Mouse (Mus musculus) left cerebral cortex, postnatal 14 days (tissue): ENCODE data around the gene Pclaf. TPM values are rescaled to one million over a fixed set of nuclear protein-coding genes. Genes with fewer than 3 reads are reported as not detected.

Experiments used
- DNase-seq, 2 experiments: peaks; one replicate each; pipeline ENCODE4 v3.0.0; 2021 to 2022; ENCODE audit warnings: low spot score in 2 of 2, mixed read lengths in 1 of 2
- intact Hi-C: fragments of 180-260 bp; cut with DNase I; formaldehyde crosslinking; loops from one replicate; pipeline ENCODE4 v1.15.1; 2025
- long read RNA-seq, 2 experiments: library from polyadenylated mRNA; stranded (forward); transcript quantifications; one replicate each; pipeline ENCODE4 v2.0.0; 2021
- total RNA-seq, 2 experiments: library from RNA; stranded (reverse); gene quantifications; 2 replicates each; pipeline ENCODE4 v1.2.3; 2021

Pclaf gene
- 1 to 10 TPM in 1 of 2 experiments, under 1 TPM in 1; 0.66 to 1.2 TPM for total RNA-seq
- long read RNA-seq, experiment 1: 0 reads
- long read RNA-seq, experiment 2, partial matches to known transcripts: 0 of 5 reads
- long read RNA-seq, experiment 2, other reads (novel, unspliced or antisense): 0 of 5 reads

GRCm38 (mm10) chr9:65890143-65890628 is at the start of gene Pclaf:
Gene Pclaf (plus strand): TSS chr9:65890237.
- intact Hi-C loops: no loop called here
- DNase-seq: peak; percentile 54 to 68

- intact Hi-C loops: loop anchor here (5.0 kb wide), 1 partner anchor 167 kb away; no protein-coding TSS in a partner anchor
- DNase-seq: no peak
These were observed 45.4 kb upstream of the Pclaf start for GRCm38 (mm10) chr9:65844421-65845165.

- intact Hi-C loops: loop anchor here (5.0 kb wide), 1 partner anchor 171 kb away; no protein-coding TSS in a partner anchor
- DNase-seq: no peak
These were observed 41.9 kb upstream of the Pclaf start for GRCm38 (mm10) chr9:65848154-65848553.

GRCm38 (mm10) chr9:65850203-65850602 is 39.8 kb upstream of the Pclaf start:
- intact Hi-C loops: loop anchor here (2.0 to 5.0 kb wide), 2 partner anchors 155 to 248 kb away; no protein-coding TSS in a partner anchor
- no peak for DNase-seq

DNA sequence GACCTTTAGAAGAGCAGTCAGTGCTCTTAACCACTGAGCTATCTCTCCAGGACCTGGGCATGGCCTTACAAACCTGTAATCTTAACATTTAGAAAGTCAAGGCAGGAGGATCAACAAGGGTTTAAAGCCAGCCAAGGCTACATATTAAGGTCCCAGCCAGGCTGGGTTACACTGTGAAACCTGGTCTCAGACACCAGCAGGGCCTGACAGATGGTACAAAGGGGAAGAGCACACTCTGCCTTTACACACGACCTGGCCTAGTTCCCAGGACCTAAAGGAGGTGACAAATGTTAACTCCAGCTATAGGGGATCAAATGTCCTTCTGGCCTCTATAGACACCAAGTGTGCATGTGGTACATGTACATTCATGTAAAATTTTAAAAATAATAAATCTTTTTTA is 30.4 kb upstream of the Pclaf start:
- no peak for DNase-seq
- intact Hi-C loops: no loop called here

DNA sequence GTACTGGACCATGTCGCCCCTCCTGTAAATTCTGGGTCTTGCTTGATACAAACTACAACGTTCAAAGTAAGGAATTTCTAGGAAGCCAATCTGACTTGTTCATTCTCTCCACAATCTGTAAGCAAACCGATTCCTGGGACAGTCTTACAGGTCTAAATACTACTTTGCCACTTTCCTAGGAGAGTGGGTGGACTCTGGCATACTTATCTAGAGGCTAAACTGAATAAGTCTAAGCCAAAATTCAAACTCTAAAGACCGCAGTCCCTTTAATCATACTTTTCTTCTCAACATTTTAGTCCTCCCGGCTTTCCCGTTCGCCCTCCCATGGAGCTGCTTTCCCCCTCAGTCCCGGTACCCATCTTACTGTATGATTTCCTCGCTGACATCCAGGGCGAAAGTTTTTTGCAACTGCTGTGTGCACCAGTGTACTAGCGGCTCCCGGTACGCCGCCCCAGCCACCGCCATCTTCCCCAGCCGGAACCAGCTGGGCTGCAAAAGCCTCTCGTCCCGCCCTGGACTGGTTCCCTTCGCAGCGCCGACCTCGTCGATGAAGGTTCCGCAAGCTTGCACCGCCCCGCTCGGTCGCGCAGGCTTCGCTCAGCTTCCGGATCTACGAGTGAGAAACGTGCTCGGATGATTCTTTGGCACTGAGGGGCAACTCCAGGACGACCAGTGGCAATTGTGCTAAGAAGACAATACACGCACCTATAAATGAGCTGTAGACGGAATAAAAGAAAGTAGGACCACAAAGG is 5.3 kb upstream of the Pclaf start:
- intact Hi-C loops: no loop called here
- DNase-seq: peak; percentile 89 to 90

GRCm38 (mm10) chr9:65891126-65891525 is 1.1 kb downstream of the Pclaf start:
- intact Hi-C loops: no loop called here
- no peak for DNase-seq

GRCm38 (mm10) chr9:65896977-65897376 is 6.9 kb downstream of the Pclaf start:
- DNase-seq: no peak
- intact Hi-C loops: no loop called here

- intact Hi-C loops: no loop called here
These were observed 12.8 kb downstream of the Pclaf start for GRCm38 (mm10) chr9:65902879-65903278.

GRCm38 (mm10) chr9:65903419-65903818 is 13.4 kb downstream of the Pclaf start:
- DNase-seq: no peak
- intact Hi-C loops: no loop called here

More at GRCm38 (mm10) chr9:65902879-65903278, 12.8 kb downstream of the Pclaf start:
- DNase-seq: no peak

DNA sequence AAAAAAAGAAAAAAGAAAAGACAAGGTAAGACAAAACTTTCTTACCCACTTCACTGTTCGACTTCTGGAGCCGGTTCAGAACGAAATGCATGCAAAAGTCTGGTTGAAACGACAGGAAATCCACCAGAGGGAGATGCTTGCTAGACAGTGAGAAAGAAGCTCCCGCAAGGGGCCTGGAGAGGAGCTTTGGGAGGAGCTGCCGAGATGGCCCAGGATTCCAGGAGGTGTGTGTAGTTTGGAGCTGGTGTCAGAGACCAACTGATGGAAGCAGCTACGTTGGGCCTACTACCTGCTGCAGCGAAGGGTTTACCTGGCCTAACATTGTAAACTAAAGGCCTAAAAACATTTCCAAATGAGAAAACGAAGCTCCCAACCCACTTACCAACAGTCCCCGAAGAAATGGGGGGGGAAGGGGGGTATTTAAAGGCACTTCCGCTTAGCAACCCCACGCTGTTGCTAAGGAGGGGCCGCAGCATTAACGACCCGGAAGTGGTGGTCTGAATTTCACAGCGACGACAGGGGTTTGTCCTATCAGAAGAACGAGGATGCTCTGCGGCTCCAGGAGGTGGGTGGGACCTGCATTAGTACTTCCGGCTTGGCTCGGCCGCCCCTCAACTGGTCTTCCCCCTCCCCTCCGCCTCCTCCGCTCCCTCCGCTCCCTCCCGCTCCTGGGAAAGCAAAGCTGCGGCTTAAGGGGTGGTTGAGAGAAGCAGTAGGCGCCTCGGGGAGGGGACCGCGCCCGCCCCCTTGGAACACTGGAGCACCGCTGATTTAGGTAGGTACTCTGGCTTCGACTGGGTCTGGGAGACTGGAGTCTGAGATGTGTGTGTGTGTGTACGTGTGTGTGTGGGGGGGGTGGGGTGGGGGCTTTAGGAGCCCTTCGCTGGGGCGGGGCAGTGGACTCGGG is 18.6 kb downstream of the Pclaf start, which contains the start of the genes Trip4 and Csnk1g1:
TSS of gene Trip4 (minus strand) at position 401 of the 907 bp plus-strand sequence.
TSS of gene Csnk1g1 (plus strand) at position 531 of the 907 bp plus-strand sequence.
- peak; percentile 96 to 99 for DNase-seq
- intact Hi-C loops: loop anchor here (2.0 kb wide), 1 partner anchor 96 kb away; no protein-coding TSS in a partner anchor

- peak; percentile 21 to 59 for DNase-seq
These were observed 19.3 kb downstream of the Pclaf start for GRCm38 (mm10) chr9:65909301-65909801.

GRCm38 (mm10) chr9:65909837-65910236 is 19.8 kb downstream of the Pclaf start:
- DNase-seq: no peak
- intact Hi-C loops: loop anchor here (2.0 kb wide), 1 partner anchor 95 kb away; no protein-coding TSS in a partner anchor

More at GRCm38 (mm10) chr9:65909301-65909801, 19.3 kb downstream of the Pclaf start:
- intact Hi-C loops: loop anchor here (2.0 kb wide), 1 partner anchor 95 kb away; no protein-coding TSS in a partner anchor

DNA sequence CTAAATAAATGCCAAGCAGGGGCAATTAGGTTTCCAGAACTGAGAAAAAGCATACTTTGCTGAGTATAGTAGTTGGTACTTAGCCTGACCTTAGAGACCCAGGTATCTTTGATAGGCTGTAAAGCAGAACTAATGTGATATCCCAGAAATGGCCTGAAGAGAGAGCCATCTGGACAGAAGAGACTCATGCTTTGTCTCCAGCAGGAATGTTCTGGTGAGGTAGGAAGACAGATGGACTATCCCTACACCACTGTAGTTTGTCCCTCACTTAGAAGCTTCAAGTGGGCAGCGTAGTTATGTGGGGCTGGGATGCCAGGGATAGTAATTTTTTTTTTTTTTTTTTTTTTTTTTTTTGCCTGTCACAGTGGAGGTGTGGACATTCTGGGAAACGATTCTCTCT is 23.9 kb downstream of the Pclaf start:
- DNase-seq: peak; percentile 13 to 25
- intact Hi-C loops: no loop called here

DNA sequence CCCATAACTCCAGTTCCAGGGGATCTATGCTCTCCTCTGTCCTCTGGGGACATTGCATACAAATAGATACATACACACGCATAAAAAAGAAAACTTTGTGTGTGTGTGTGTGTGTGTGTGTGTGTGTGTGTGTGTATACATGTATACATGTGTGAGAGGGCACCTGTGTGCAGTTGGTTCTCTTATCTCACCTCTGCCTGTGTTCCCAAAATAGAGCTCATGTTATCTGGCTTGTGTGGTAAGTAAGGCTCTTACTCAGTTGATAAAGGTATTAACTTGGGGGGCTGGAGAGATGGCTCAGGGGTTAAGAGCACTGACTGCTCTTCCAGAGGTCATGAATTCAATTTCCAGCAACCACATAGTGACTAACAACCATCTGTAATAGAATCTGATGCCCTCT is 27.0 kb downstream of the Pclaf start:
- no peak for DNase-seq
- intact Hi-C loops: no loop called here

- intact Hi-C loops: no loop called here
- no peak for DNase-seq
These were observed 38.4 kb downstream of the Pclaf start for GRCm38 (mm10) chr9:65928456-65928855.

GRCm38 (mm10) chr9:65929826-65930225 is 39.8 kb downstream of the Pclaf start:
- intact Hi-C loops: no loop called here

GRCm38 (mm10) chr9:65937566-65937965 is 47.5 kb downstream of the Pclaf start:
- DNase-seq: no peak
- intact Hi-C loops: no loop called here

More at GRCm38 (mm10) chr9:65929826-65930225, 39.8 kb downstream of the Pclaf start:
- DNase-seq: no peak
